In genomic region chr13:55640480-55640879, GRCm38 (mm10) we compare ENCODE assay signal across 8 mouse cellular contexts. TPM values are rescaled to one million over a fixed set of nuclear protein-coding genes. Genes with fewer than 3 reads are reported as not detected.
A peak's percentile ranks its signal among the peaks of the same experiment; 100 is the strongest.
DNase-seq lines count a peak whose midpoint lies in the region; TF ChIP-seq lines count a peak whose summit lies in the region.
"Not testable (repeated sequence)": the region's sequence is repeated elsewhere in the genome, so short reads cannot be mapped to it uniquely, and the experiment has no call there.

No protein-coding gene starts in this region.

- H3K36me3 ChIP-seq in forebrain, embryonic 10.5 days (replicated peaks): peaks cover 83% of the 10 kb centered on the region

- TF ChIP-seq CTCF in layer of hippocampus, adult 2 months (conservative IDR thresholded peaks at IDR 0.05): peak; percentile 86
- TF ChIP-seq CTCF in lung, adult 2 months (IDR thresholded peaks at IDR 0.05; ENCODE audit: insufficient read depth, low read length): peak; percentile 93

- peaks cover 11% of the 10 kb centered on the region for H3K4me1 ChIP-seq in forebrain, embryonic 10.5 days
- H3K4me1 ChIP-seq in lung, adult 2 months (ENCODE audit: control insufficient read depth, insufficient read depth, low read length): not testable (repeated sequence)

- not testable (repeated sequence) for H3K9me3 ChIP-seq in forebrain, embryonic 10.5 days

- peak; percentile 78 for DNase-seq in ES-CJ7 (ENCODE audit: low read depth, low spot score)
- peak; percentile 68 for DNase-seq in c-Kit-positive CD71-positive TER-119-negative erythroid progenitor cells, embryonic 14.5 days (ENCODE audit: low read depth)
- peak; percentile 73 for DNase-seq in forebrain, embryonic 10.5 days (ENCODE audit: extremely low spot score, low spot score)
- DNase-seq in heart, postnatal 10 days: peak; percentile 83 to 91
- DNase-seq in layer of hippocampus, adult 2 months (ENCODE audit: low spot score in 2 of 2): peak; percentile 69 to 87
- DNase-seq in lung, adult 2 months: peak; percentile 80
- peak; percentile 74 for DNase-seq in ovary, postnatal 14 days (ENCODE audit: low spot score)
- peak; percentile 68 for DNase-seq in thymus, postnatal 0 days (ENCODE audit: low spot score)

- not testable (repeated sequence) for TF ChIP-seq POLR2A in lung, adult 2 months (IDR thresholded peaks at IDR 0.05; ENCODE audit: borderline replicate concordance, extremely low read depth, low read depth, low read length)

- H3K27me3 ChIP-seq in forebrain, embryonic 10.5 days (ENCODE audit: poor library complexity, severe bottlenecking): not testable (repeated sequence)

- intact Hi-C loops in heart, postnatal 10 days (cut with DNase I): loop anchor here (1.0 kb wide), 1 partner anchor 39 kb away; no protein-coding TSS in a partner anchor

- H3K4me3 ChIP-seq in forebrain, embryonic 10.5 days; layer of hippocampus, adult 2 months; lung, adult 2 months (replicated peaks; ENCODE audit: extremely low read depth, low read depth, low read length): not testable (repeated sequence)

- H3K27ac ChIP-seq in forebrain, embryonic 10.5 days; layer of hippocampus, adult 2 months: not testable (repeated sequence)

- 65% methylated on average over 8 of the region's 8 CpGs for WGBS in forebrain, embryonic 10.5 days
- 33% methylated on average over 8 of the region's 8 CpGs for WGBS in lung, adult 2 months

RNA-seq across cellular contexts. Expression of gene Ddx46, which starts 5.7 kb away (rescaled TPM):
- 44.1 and 48.0 TPM in 2 replicates for polyA plus RNA-seq in forebrain, embryonic 10.5 days (2016; fragmentation: Nextera tagmentation; extraction: Ambion mirVana)
- 10 to 100 TPM; 29.8 to 33.5 TPM for total RNA-seq in heart, postnatal 10 days (2021)
- 10 to 100 TPM; 50.8 to 54.8 TPM for total RNA-seq in layer of hippocampus, adult 2 months (2021)
- polyA plus RNA-seq in lung, adult 2 months (2012; rRNA removed): 9.9 and 15.8 TPM in 2 replicates
- polyA plus RNA-seq in thymus, postnatal 0 days (2015; fragmentation: Nextera tagmentation; extraction: Ambion mirVana): 37.0 and 39.1 TPM in 2 replicates

RNA-seq across cellular contexts. Expression of gene Caml, which starts 17.7 kb away (rescaled TPM):
- 51.6 and 54.5 TPM in 2 replicates for polyA plus RNA-seq in forebrain, embryonic 10.5 days (2016; fragmentation: Nextera tagmentation; extraction: Ambion mirVana)
- total RNA-seq in heart, postnatal 10 days (2021): 10 to 100 TPM; 14.5 to 18.0 TPM
- 10 to 100 TPM; 38.7 to 50.2 TPM for total RNA-seq in layer of hippocampus, adult 2 months (2021)
- 16.3 and 25.3 TPM in 2 replicates for polyA plus RNA-seq in lung, adult 2 months (2012; rRNA removed)
- 35.9 and 38.3 TPM in 2 replicates for polyA plus RNA-seq in thymus, postnatal 0 days (2015; fragmentation: Nextera tagmentation; extraction: Ambion mirVana)

RNA-seq across cellular contexts. Expression of gene B4galt7, which starts 40.8 kb away (rescaled TPM):
- 26.6 and 28.9 TPM in 2 replicates for polyA plus RNA-seq in forebrain, embryonic 10.5 days (2016; fragmentation: Nextera tagmentation; extraction: Ambion mirVana)
- total RNA-seq in heart, postnatal 10 days (2021): 10 to 100 TPM; 11.2 to 12.2 TPM
- 10 to 100 TPM; 22.8 to 24.3 TPM for total RNA-seq in layer of hippocampus, adult 2 months (2021)
- 21.2 TPM in 2 replicates for polyA plus RNA-seq in lung, adult 2 months (2012; rRNA removed)
- 20.2 and 24.1 TPM in 2 replicates for polyA plus RNA-seq in thymus, postnatal 0 days (2015; fragmentation: Nextera tagmentation; extraction: Ambion mirVana)

RNA-seq across cellular contexts. Expression of gene B230219D22Rik, which starts 52.4 kb away (rescaled TPM):
- 46.7 and 48.7 TPM in 2 replicates for polyA plus RNA-seq in forebrain, embryonic 10.5 days (2016; fragmentation: Nextera tagmentation; extraction: Ambion mirVana)
- total RNA-seq in heart, postnatal 10 days (2021): 10 to 100 TPM; 61.0 to 66.0 TPM
- 10 to 100 TPM; 75.1 to 75.5 TPM for total RNA-seq in layer of hippocampus, adult 2 months (2021)
- 33.2 and 42.0 TPM in 2 replicates for polyA plus RNA-seq in lung, adult 2 months (2012; rRNA removed)
- 35.1 and 45.0 TPM in 2 replicates for polyA plus RNA-seq in thymus, postnatal 0 days (2015; fragmentation: Nextera tagmentation; extraction: Ambion mirVana)
